Mouse (Mus musculus) adrenal gland, adult 10 weeks (tissue): ENCODE measurements around the gene Vps36. TPM values are rescaled to one million over a fixed set of nuclear protein-coding genes. Genes with fewer than 3 reads are reported as not detected.

ENCODE experiments used
- polyA plus RNA-seq: library from polyadenylated mRNA; stranded (reverse); fragments of 350-450 nt; fragmentation: Illumina TruSeq; extraction: RNeasy Lipid Tissue Mini Kit (QIAGEN cat#74804); gene quantifications from one replicate; pipeline ENCODE4 v1.2.3, GENCODE M21; 2014; ENCODE audit warnings: low read depth, low replicate concordance

Vps36 gene
- 55.3 TPM for polyA plus RNA-seq

DNA sequence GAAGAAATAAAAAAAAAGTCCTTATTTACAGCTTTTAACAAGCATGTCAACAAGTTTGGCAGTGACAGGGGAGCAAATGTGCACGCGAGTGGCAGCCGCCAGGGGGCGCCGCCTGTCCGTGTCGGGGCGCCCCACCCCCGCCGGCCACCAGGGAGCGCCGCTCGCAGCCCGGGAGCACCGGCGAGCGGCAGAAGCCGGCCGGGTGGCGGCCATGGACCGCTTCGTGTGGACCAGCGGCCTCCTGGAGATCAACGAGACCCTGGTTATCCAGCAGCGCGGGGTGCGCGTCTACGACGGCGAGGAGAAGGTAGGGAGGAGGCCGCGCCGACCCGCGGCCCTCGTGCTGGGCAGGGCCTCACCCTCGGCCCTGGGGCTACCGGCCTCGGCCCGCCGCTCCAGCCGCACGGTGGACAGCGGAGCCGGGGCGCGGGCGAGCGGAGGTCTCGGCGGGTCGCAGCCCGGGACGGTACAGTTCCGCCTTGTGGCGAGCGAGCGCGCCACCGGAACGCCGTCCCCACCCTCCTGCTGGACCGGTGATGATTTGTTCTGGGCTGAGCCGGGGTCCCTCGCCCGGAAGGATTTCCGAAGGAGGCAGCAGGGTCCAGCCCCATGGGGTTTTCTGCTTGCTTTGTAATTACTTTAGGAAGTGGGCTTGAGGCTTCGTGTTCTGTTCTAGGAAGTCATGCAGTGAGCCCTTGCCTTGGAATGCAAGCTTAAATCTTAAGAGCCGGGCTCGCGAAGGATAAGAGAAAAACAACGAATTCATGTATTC is at the start of gene Vps36:
Gene Vps36, plus strand, starts transcription at position 150 of the 772 bp plus-strand sequence.

DNA sequence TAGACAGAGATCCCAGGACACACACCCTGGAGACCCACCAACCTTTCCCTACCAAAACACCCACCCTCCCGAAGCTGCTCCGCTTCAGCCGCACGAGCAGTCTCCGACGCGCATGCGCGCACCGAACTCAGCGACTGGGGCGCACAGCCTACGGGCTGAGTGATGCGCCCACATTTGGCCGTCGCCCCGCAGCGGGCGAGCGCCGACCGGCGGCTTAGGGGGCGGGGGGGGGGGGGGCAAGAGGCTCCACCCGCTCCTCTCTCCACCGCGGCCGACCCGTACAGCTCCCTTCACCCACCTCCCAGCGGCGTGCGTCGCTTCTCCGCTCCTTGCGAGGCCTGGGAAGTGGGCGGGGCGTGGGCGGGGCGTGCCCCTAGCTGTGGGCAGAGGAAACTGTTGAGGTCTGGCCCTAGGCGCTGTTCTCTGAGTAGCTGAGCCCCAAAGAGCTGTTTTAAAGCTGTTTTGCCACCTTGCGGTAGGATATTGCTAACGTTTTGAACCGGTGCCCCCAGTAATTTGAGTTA is 26.5 kb upstream of the Vps36 start, which contains the start of gene Nek3:
Gene Nek3, minus strand, starts transcription at position 356 of the 524 bp plus-strand sequence.

DNA sequence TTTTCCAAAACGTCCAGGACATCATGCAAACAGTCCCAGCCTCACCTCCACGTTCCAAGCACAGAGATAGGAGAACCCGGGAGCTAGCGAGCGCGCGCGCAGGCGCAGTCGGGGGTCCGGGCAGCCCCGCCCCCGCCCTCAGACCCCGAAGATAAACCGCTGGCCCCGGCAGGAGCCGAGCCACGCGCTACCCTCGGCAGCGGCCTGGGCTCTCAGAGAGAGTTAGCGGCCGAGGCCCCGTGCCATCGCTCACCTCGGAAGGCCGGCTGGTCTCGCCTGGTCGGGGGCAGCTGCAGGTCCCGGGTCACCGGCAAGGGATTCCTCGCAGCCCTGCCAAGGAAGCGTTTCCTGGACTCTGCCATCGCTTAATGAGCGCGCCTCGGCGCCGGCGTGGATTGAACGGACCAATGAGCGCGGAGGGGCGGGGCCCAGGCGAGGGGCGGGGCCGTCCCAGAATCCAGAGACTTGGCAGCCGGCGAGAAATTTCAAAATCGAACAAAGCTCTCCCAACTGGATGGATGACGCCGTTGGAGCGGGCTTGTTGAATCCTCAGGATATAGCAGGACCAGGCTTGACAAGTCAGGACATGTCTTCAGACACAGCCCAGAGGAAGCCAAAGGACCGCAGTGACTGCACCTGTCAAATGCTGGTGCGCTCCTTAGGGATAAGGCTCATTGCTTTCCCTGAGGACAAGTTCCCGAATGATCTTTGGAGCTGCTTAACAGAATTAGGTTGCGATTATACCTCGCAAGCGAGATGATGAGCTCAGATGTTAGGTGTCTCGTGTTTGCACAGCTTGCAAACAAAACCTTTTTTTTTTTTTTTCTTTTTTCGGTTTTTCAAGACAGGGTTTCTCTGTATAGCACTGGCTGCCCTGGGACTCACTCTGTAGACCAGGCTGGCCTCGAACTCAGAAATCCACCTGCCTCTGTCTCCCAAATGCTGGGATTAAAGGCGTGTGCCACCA is 6.9 kb upstream of the Vps36 start, which contains the start of gene Ckap2:
Gene Ckap2, minus strand, starts transcription at position 389 of the 967 bp plus-strand sequence.

DNA sequence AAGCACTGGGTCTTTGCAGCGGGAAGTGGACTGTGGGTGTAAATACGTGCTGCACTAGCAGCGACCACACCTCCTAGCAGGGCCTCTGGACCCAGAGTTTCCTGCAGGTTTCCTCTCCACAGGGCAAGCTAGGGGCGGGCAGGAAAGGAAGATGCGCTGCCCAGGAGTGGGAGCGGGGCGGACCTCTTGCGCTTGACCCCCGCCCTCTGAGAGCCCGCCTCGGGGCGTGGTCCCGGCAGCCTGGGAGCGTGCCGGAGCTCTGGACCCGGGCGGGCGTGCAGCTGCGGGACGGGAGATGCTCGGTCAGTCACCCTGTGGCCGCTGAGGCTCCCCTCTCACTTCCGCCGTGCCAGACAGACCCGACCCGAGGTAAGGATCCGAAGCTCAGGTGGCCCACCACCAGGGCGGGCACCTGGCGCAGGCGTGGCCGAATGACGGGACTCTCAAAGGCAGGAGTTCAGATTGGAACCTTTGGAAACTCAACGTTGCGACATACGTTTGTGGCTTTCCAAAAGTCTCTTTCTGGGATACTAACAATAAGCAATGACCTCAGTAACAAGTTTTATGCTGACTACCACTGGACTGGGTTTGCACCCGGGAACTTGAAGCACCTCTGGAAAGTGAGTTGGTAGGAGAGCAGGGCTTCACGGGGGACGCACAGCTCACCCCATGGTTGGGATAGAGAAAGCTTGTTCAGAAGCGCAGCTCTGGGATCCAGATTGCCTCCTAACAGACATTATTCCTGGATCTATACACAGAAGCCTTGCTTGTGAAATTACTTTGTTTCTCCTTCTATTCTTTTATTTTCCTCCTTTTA is 34.7 kb downstream of the Vps36 start, which contains the start of gene Thsd1:
Gene Thsd1, plus strand, starts transcription at position 253 of the 817 bp plus-strand sequence.

Other genes with a start within 250 kb of the Vps36 start
- gene Defb13, start 246.0 kb upstream of the Vps36 start, polyA plus RNA-seq = not detected
- gene Fam90a1a, start 234.1 kb upstream of the Vps36 start, polyA plus RNA-seq = not detected
- gene Ccdc70, start 223.0 kb upstream of the Vps36 start, polyA plus RNA-seq = not detected
- gene Atp7b, start 132.5 kb upstream of the Vps36 start, polyA plus RNA-seq = not detected
- gene Alg11, start 132.1 kb upstream of the Vps36 start, polyA plus RNA-seq = 58.0 TPM
- 27.3 TPM for gene Nek5, start 67.8 kb upstream of the Vps36 start, polyA plus RNA-seq
- 5.0 TPM for gene Nek3, start 26.4 kb upstream of the Vps36 start, polyA plus RNA-seq
- gene Ckap2, start 7.0 kb upstream of the Vps36 start, polyA plus RNA-seq = 14.5 TPM
- gene Thsd1, start 34.5 kb downstream of the Vps36 start, polyA plus RNA-seq = 1.7 TPM
- gene Tpte, start 90.6 kb downstream of the Vps36 start, polyA plus RNA-seq = not detected
- gene Slc25a15, start 205.8 kb downstream of the Vps36 start, polyA plus RNA-seq = 21.7 TPM
- gene Mrps31, start 218.6 kb downstream of the Vps36 start, polyA plus RNA-seq = 53.5 TPM